Mouse (Mus musculus) neural tube, embryonic 13.5 days (tissue): ENCODE results near the gene Kmt5b. TPM values are rescaled to one million over a fixed set of nuclear protein-coding genes. Genes with fewer than 3 reads are reported as not detected.

Experiments used
- ATAC-seq: fragments of 200-750 bp; cut with Nextera tagmentation; 2 replicates; pipeline ENCODE4 v1.8.0; 2017; ENCODE audit warnings: low read depth, mild to moderate bottlenecking, moderate TSS enrichment, moderate library complexity
- H3K27ac ChIP-seq: fragments of 300-500 bp; sonication (generic); replicated peaks from 2 replicates; pipeline ENCODE4 v1.5.1; 2015; ENCODE audit warnings: moderate library complexity, mild to moderate bottlenecking, inconsistent platforms
- H3K27me3 ChIP-seq: fragments of 300-500 bp; sonication (generic); 2 replicates; pipeline ENCODE4 v1.6.1; 2015; ENCODE audit warnings: mild to moderate bottlenecking, inconsistent platforms
- H3K36me3 ChIP-seq: fragments of 300-500 bp; sonication (generic); 2 replicates; pipeline ENCODE4 v1.6.1; 2015; ENCODE audit warnings: mild to moderate bottlenecking, inconsistent platforms
- H3K4me1 ChIP-seq: fragments of 300-500 bp; sonication (generic); replicated peaks from 2 replicates; pipeline ENCODE4 v1.6.1; 2015; ENCODE audit warnings: inconsistent platforms
- H3K4me2 ChIP-seq: fragments of 300-500 bp; sonication (generic); 2 replicates; pipeline ENCODE4 v1.6.1; 2015; ENCODE audit warnings: inconsistent platforms, mild to moderate bottlenecking, moderate library complexity
- H3K4me3 ChIP-seq: fragments of 300-500 bp; sonication (generic); 2 replicates; pipeline ENCODE4 v1.5.1; 2015; ENCODE audit warnings: mild to moderate bottlenecking, inconsistent platforms
- H3K9ac ChIP-seq: fragments of 300-500 bp; sonication (generic); 2 replicates; pipeline ENCODE4 v1.6.1; 2015; ENCODE audit warnings: moderate library complexity, mild to moderate bottlenecking, inconsistent platforms
- H3K9me3 ChIP-seq: fragments of 300-500 bp; sonication (generic); 2 replicates; pipeline ENCODE4 v1.6.1; 2016; ENCODE audit warnings: inconsistent platforms
- WGBS: fragments of 180-500 bp; shearing (Covaris S2); methylation state at CpG from one replicate; pipeline ENCODE4 v1.1.7; 2015; 5-methylcytosine and 5-hydroxymethylcytosine counted together
- polyA plus RNA-seq: library from polyadenylated mRNA; unstranded; fragments of >200 nt; fragmentation: Nextera tagmentation; extraction: Ambion mirVana; gene quantifications from 2 replicates; pipeline ENCODE4 v1.2.1, GENCODE M21; 2015

Gene Kmt5b
- polyA plus RNA-seq, 1 experiment from 2014 or later, result 43.7 TPM

- WGBS, result 89% methylated on average over 7 of the region's 7 CpGs
Measured at GRCm38 (mm10) chr19:3834301-3834700, 67.1 kb downstream of the Kmt5b start.

GRCm38 (mm10) chr19:3836791-3837190 is 69.6 kb downstream of the Kmt5b start:
- H3K36me3 ChIP-seq, result no peaks in the 10 kb centered on the region
- WGBS, result 90% methylated on average over 9 of the region's 9 CpGs
- no peak overlapping the region for H3K4me2 ChIP-seq
- H3K27me3 ChIP-seq, result no peaks in the 10 kb centered on the region
- no peaks in the 10 kb centered on the region for H3K4me1 ChIP-seq
- no peak overlapping the region for H3K27ac ChIP-seq
- ATAC-seq, result no peak
- no peak overlapping the region for H3K9ac ChIP-seq
- H3K4me3 ChIP-seq, result no peak overlapping the region
- no peaks in the 10 kb centered on the region for H3K9me3 ChIP-seq

More at GRCm38 (mm10) chr19:3834301-3834700, 67.1 kb downstream of the Kmt5b start:
- Histone ChIP-seq H3K4me3 (no peak overlapping the region), H3K27ac (no peak overlapping the region), H3K9ac (no peak overlapping the region), H3K36me3 (no peaks in the 10 kb centered on the region), H3K9me3 (no peaks in the 10 kb centered on the region), H3K4me2 (no peak overlapping the region), H3K27me3 (no peaks in the 10 kb centered on the region), H3K4me1 (no peaks in the 10 kb centered on the region)
- ATAC-seq, result no peak

GRCm38 (mm10) chr19:3838931-3839330 is 71.7 kb downstream of the Kmt5b start:
- Histone ChIP-seq H3K4me3 (no peak overlapping the region), H3K27ac (no peak overlapping the region), H3K9me3 (no peaks in the 10 kb centered on the region), H3K4me1 (no peaks in the 10 kb centered on the region), H3K9ac (no peak overlapping the region), H3K36me3 (no peaks in the 10 kb centered on the region), H3K27me3 (no peaks in the 10 kb centered on the region), H3K4me2 (no peak overlapping the region)
- 80% methylated on average over 3 of the region's 3 CpGs for WGBS
- no peak for ATAC-seq

- H3K36me3 ChIP-seq, result no peaks in the 10 kb centered on the region
- H3K4me2 ChIP-seq, result no peak overlapping the region
- 65% methylated on average over 2 of the region's 2 CpGs for WGBS
- H3K27me3 ChIP-seq, result no peaks in the 10 kb centered on the region
- no peak overlapping the region for H3K27ac ChIP-seq
- H3K9me3 ChIP-seq, result no peaks in the 10 kb centered on the region
- no peak overlapping the region for H3K9ac ChIP-seq
- H3K4me1 ChIP-seq, result no peaks in the 10 kb centered on the region
- H3K4me3 ChIP-seq, result no peak overlapping the region
- ATAC-seq, result no peak
Measured at GRCm38 (mm10) chr19:3839686-3840085, 72.5 kb downstream of the Kmt5b start.

- H3K36me3 ChIP-seq, result no peaks in the 10 kb centered on the region
- ATAC-seq, result no peak
- H3K9ac ChIP-seq, result no peak overlapping the region
- H3K4me3 ChIP-seq, result no peak overlapping the region
- no peaks in the 10 kb centered on the region for H3K4me1 ChIP-seq
- H3K27me3 ChIP-seq, result no peaks in the 10 kb centered on the region
- WGBS, result 54% methylated on average over 5 of the region's 5 CpGs
- H3K27ac ChIP-seq, result no peak overlapping the region
- H3K9me3 ChIP-seq, result no peaks in the 10 kb centered on the region
- no peak overlapping the region for H3K4me2 ChIP-seq
Measured at GRCm38 (mm10) chr19:3840214-3840651, 73.0 kb downstream of the Kmt5b start.

GRCm38 (mm10) chr19:3840685-3841084 is 73.5 kb downstream of the Kmt5b start:
- H3K27me3 ChIP-seq, result no peaks in the 10 kb centered on the region
- no peak for ATAC-seq
- no peaks in the 10 kb centered on the region for H3K36me3 ChIP-seq
- no peaks in the 10 kb centered on the region for H3K4me1 ChIP-seq
- H3K9me3 ChIP-seq, result no peaks in the 10 kb centered on the region
- H3K4me2 ChIP-seq, result no peak overlapping the region
- no peak overlapping the region for H3K9ac ChIP-seq
- WGBS, result 88% methylated on average over 5 of the region's 5 CpGs
- no peak overlapping the region for H3K4me3 ChIP-seq
- no peak overlapping the region for H3K27ac ChIP-seq

GRCm38 (mm10) chr19:3842359-3843148 is 75.3 kb downstream of the Kmt5b start:
- Histone ChIP-seq H3K36me3 (no peaks in the 10 kb centered on the region), H3K9me3 (no peaks in the 10 kb centered on the region), H3K4me1 (no peaks in the 10 kb centered on the region), H3K27ac (no peak overlapping the region), H3K9ac (no peak overlapping the region), H3K27me3 (no peaks in the 10 kb centered on the region), H3K4me2 (no peak overlapping the region), H3K4me3 (no peak overlapping the region)
- WGBS, result 55% methylated on average over 12 of the region's 12 CpGs
- ATAC-seq, result no peak

- Histone ChIP-seq H3K4me3 (no peak overlapping the region), H3K27me3 (no peaks in the 10 kb centered on the region), H3K27ac (no peak overlapping the region), H3K9ac (no peak overlapping the region), H3K4me1 (no peaks in the 10 kb centered on the region), H3K36me3 (no peaks in the 10 kb centered on the region), H3K9me3 (no peaks in the 10 kb centered on the region), H3K4me2 (no peak overlapping the region)
- ATAC-seq, result no peak
- WGBS, result 80% methylated on average over 2 of the region's 2 CpGs
Measured at GRCm38 (mm10) chr19:3843629-3844028, 76.4 kb downstream of the Kmt5b start.

- Histone ChIP-seq H3K36me3 (no peaks in the 10 kb centered on the region), H3K9ac (no peak overlapping the region), H3K4me2 (no peak overlapping the region), H3K4me1 (no peaks in the 10 kb centered on the region), H3K4me3 (no peak overlapping the region), H3K27me3 (no peaks in the 10 kb centered on the region), H3K9me3 (no peaks in the 10 kb centered on the region), H3K27ac (no peak overlapping the region)
- no peak for ATAC-seq
- 89% methylated on average over 1 of the region's 1 CpGs for WGBS
Measured at GRCm38 (mm10) chr19:3844836-3845235, 77.6 kb downstream of the Kmt5b start.

- ATAC-seq, result no peak
- WGBS, result 93% methylated on average over 11 of the region's 11 CpGs
- no peak overlapping the region for H3K4me2 ChIP-seq
- no peaks in the 10 kb centered on the region for H3K4me1 ChIP-seq
- no peak overlapping the region for H3K27ac ChIP-seq
- H3K4me3 ChIP-seq, result no peak overlapping the region
- no peaks in the 10 kb centered on the region for H3K9me3 ChIP-seq
- H3K27me3 ChIP-seq, result no peaks in the 10 kb centered on the region
- H3K36me3 ChIP-seq, result no peaks in the 10 kb centered on the region
- H3K9ac ChIP-seq, result no peak overlapping the region
Measured at GRCm38 (mm10) chr19:3845339-3845738, 78.1 kb downstream of the Kmt5b start.

- WGBS, result 72% methylated on average over 1 of the region's 1 CpGs
- Histone ChIP-seq H3K4me2 (no peak overlapping the region), H3K4me1 (peaks cover 4% of the 10 kb centered on the region), H3K9ac (no peak overlapping the region), H3K4me3 (no peak overlapping the region), H3K9me3 (no peaks in the 10 kb centered on the region), H3K27ac (no peak overlapping the region), H3K27me3 (no peaks in the 10 kb centered on the region), H3K36me3 (no peaks in the 10 kb centered on the region)
- ATAC-seq, result no peak
Measured at GRCm38 (mm10) chr19:3845803-3846406, 78.7 kb downstream of the Kmt5b start.

- Histone ChIP-seq H3K27ac (no peak overlapping the region), H3K4me2 (no peak overlapping the region), H3K9me3 (no peaks in the 10 kb centered on the region), H3K4me1 (peaks cover 8% of the 10 kb centered on the region), H3K36me3 (no peaks in the 10 kb centered on the region), H3K27me3 (no peaks in the 10 kb centered on the region), H3K9ac (no peak overlapping the region), H3K4me3 (no peak overlapping the region)
- 85% methylated on average over 10 of the region's 10 CpGs for WGBS
- no peak for ATAC-seq
Measured at GRCm38 (mm10) chr19:3846676-3847604, 79.7 kb downstream of the Kmt5b start.
